Mouse (Mus musculus): ENCODE data around the gene Add3. TPM values are rescaled to one million over a fixed set of nuclear protein-coding genes. Genes with fewer than 3 reads are reported as not detected.

Add3 gene
- 10 to 100 TPM; 17.4 to 25.8 (median 20.8) TPM for total RNA-seq (2022)

DNA sequence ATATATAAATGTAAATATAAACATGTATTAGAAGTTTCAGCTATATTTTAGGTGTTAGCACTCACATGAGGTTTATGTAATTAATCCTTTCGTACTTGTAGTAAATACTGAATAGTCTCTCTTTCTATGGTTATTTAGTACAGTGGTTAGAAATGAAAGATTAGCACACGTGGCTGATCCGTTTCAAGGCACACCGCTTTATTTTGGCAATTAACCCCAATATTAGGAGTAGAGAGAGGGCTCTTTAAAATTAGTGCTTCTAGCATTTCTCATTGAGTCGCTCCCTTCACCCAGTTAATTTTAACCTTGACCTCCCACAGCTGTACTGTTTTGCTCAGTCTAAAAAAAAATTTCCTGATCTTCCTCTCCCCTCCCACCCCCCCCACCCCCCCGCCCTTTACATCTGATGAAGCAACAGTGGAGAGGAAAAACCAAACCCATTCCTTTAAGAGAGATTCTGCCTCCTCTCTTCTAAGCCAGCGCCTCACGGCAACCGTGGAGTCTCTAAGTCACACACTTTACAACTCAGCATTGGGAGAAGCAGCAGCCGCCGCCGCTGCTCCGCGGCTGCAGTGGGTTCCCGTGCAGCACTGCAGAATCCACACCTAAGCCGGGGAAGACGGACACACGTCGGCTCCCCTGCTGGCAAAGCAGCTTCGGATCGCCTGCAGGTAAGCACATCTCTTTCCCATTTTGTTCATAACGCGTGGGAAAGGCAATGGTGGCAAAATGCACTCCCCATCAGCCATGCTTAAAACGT, at the start of gene Add3:
Add3 (plus strand) TSS at position 400 of the 760 bp plus-strand sequence.
- peak in 1 of 2 experiments; percentile 41 for DNase-seq (ENCODE audit: low spot score in 2 of 2)

GRCm38 (mm10) chr19:53090677-53091076, 49.6 kb upstream of the Add3 start:
- DNase-seq (ENCODE audit: low spot score in 2 of 2): no peak

DNA sequence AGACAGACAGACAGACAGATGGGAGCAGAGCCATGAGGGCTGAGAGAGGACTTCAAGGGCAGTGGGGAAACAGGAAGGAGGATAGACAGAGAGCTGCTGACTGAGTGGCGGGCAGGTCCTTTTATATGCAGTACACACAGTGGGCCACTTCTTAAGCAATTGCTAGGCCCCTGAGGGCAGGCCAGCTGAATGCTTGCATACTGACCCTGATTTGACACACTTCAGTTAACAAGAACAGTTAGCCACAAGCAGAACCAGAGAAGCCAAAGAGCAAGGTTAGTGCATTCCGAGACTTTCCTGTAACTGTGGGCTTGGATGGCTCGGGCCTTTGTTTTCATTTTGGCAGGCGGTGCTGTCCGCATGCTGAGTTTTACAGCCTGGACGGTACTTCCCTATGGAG, 48.0 kb upstream of the Add3 start:
- no peak for DNase-seq (ENCODE audit: low spot score in 2 of 2)

GRCm38 (mm10) chr19:53093294-53093693, 46.9 kb upstream of the Add3 start:
- no peak for DNase-seq (ENCODE audit: low spot score in 2 of 2)

GRCm38 (mm10) chr19:53094684-53095083, 45.6 kb upstream of the Add3 start:
- no peak for DNase-seq (ENCODE audit: low spot score in 2 of 2)

GRCm38 (mm10) chr19:53101374-53102300, 38.6 kb upstream of the Add3 start:
- DNase-seq (ENCODE audit: low spot score in 2 of 2): no peak

- DNase-seq (ENCODE audit: low spot score in 2 of 2): peak; percentile 32 to 59
Measured at GRCm38 (mm10) chr19:53105374-53106090, 34.7 kb upstream of the Add3 start.

DNA sequence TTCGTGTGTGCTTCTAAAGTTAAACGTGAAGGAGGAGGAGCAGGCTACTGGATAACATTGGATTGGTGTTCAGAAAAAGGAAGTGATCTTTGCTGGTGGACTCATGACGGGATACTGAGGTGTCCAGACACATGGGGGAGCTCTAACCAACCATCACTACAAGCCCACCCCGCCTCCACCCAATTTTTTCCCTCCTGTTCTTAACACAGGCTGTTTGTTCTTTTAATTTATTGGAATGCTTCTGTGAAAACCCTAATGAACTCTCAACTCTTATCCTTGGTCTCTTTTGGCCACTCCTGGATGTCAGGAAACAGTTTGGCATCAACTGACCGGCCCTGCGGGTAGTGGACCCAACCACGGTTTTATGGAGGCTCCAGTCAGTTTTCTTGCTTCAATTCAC, 33.3 kb upstream of the Add3 start:
- DNase-seq (ENCODE audit: low spot score in 2 of 2): no peak

DNA sequence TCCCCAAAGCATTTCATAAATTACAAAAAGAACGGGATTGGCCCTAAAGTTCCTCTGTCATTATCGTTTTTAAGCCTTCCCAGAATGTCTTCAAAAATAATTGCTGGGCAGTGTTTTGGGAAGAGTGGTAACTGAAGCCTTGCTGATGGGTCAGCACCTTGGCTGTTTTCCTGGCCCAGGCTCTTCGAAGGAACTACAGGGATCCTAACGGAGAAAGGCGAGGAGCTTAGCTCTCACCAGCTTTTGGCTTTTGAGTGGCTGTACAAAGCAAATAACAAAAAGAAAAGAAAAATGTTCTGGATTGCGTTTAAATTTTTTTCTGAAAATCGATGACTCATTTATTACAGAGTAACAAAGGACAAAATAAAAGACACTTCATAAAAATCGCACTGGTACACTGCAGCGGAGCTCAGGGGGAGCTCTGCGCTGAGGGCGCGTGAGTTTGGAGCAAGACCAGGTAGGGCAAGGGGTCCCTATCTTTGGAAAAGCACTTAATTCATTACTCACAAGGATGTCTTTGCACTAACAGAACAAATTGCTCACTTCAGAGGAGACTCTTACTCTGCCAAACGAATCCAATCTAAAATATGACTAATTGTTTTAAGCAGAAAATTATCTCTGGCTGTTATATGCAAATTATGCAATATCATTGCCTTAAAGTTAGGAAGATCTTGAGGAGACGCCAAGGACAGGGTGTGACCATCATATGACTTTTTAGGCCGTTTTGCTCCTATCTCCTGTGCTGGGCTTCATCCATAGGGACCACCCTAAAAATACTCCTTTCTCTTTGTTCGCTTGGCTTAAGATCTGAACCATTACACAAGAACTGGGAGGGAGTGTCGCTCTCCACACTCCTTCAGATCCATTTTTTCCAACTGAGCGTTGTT, 32.6 kb upstream of the Add3 start:
- DNase-seq (ENCODE audit: low spot score in 2 of 2): peak in 1 of 2 experiments; percentile 30

DNA sequence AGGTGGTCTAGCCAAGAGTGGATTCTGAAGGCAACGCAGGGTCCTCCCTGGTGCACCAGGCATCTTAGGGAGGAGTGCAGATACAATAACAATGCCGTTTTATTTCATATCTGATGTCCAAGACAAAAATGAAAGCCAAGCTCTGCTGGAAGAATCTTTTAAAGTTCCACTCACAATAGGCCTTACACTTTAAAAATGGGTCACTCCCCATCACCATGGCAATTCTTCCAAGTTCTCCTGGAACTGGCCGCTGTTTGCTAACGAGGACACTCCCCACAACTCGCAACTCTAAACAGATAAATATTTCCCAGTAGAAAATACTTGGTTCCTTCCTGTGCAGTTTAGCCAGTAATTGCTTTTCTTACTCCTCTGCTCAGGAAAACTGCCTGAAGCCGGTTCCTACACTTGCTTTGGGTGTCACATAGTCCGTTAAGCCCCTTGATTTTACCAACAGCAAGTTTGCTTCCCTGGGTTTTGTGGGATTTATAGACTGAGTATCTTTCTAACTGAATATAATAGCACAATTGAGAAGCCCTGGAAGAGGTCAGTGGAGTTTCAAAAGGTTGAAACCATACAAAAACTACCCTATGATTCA, 28.1 kb upstream of the Add3 start:
- peak in 1 of 2 experiments; percentile 29 for DNase-seq (ENCODE audit: low spot score in 2 of 2)

- no peak for DNase-seq (ENCODE audit: low spot score in 2 of 2)
Measured at GRCm38 (mm10) chr19:53119255-53119795, 20.9 kb upstream of the Add3 start.

DNA sequence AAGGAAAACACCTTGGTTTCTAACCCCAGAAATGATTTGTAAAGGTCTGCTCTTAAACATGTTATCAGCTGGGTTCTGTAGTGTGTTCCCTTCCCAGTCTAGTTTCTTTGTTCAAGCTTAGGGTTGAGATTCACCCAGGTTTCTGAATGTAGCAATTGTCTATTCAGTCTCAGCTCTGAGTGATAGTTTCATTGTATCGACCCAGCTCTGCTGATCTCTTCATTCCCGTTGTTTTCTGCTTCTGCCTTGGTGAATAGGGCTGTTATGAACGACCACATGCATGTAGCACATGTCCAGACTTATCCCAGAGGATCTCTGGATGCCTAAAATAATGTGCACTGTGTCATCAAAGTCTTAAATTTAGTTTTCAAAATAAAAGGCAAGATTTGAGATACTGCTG, 19.8 kb upstream of the Add3 start:
- no peak for DNase-seq (ENCODE audit: low spot score in 2 of 2)

DNA sequence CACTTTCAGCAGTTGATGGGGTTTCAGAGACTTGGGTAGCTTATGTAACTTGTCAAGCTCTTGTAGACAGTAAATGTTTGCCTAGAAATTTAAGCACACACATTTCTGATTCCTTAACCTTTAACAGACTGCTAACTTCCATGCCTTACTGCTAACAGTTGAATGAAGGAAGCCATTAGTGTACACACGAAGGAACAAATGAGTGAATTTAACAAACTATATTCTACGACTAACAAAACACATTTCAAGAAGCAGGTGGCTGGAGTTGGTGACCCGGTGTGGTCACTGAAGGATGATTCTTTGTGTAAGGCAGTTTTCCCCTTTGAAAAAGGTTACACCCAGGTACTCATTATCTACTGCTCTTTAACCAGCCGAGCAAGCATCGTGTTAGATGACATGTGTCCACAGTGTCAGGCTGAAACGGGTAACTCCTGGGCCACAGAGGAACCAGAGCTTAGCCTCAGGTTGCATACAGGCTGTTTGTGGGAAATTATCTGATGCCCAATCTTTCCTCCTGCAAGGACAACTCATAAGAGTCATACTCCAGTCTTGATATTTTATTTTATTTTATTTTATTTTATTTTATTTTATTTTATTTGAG, 17.5 kb upstream of the Add3 start:
- no peak for DNase-seq (ENCODE audit: low spot score in 2 of 2)

DNA sequence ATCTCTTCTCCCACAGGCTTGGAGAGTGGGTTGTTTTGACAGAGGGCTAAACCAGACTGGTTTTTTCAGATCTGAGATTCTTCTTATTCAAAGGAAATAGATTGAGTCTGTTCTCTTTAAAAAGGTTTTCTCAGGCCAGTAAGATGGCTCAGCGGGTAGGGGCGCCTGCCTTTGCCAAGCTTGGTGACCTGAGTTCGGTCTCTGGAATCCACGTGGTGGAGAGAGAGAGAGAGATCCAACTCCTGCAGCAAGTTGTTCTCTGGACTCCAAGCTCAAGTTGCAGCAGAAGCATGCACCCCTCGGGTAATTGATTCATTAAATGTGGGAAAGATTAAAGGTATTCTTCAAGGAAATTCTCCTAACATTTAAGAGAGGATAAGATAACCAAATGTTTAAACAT, 16.9 kb upstream of the Add3 start:
- DNase-seq (ENCODE audit: low spot score in 2 of 2): no peak

- DNase-seq (ENCODE audit: low spot score in 2 of 2): no peak
Measured at GRCm38 (mm10) chr19:53125679-53126078, 14.6 kb upstream of the Add3 start.

GRCm38 (mm10) chr19:53126546-53126945, 13.7 kb upstream of the Add3 start:
- DNase-seq (ENCODE audit: low spot score in 2 of 2): no peak

- DNase-seq (ENCODE audit: low spot score in 2 of 2): no peak
Measured at GRCm38 (mm10) chr19:53127320-53128291, 12.6 kb upstream of the Add3 start.

Data from gastrocnemius, adult 8-10 months (tissue).